Mouse (Mus musculus) Muller cell, postnatal 12 days (primary cell): Measurements from ENCODE around the gene Acvr2a.
"Not testable (repeated sequence)": the region's sequence is repeated elsewhere in the genome, so short reads cannot be mapped to it uniquely, and the experiment has no call there.

Source experiments
- DNase-seq: peaks from one replicate; pipeline ENCODE4 v3.0.0-alpha.2; 2015; ENCODE audit errors: inconsistent ontology term

Acvr2a gene

DNA sequence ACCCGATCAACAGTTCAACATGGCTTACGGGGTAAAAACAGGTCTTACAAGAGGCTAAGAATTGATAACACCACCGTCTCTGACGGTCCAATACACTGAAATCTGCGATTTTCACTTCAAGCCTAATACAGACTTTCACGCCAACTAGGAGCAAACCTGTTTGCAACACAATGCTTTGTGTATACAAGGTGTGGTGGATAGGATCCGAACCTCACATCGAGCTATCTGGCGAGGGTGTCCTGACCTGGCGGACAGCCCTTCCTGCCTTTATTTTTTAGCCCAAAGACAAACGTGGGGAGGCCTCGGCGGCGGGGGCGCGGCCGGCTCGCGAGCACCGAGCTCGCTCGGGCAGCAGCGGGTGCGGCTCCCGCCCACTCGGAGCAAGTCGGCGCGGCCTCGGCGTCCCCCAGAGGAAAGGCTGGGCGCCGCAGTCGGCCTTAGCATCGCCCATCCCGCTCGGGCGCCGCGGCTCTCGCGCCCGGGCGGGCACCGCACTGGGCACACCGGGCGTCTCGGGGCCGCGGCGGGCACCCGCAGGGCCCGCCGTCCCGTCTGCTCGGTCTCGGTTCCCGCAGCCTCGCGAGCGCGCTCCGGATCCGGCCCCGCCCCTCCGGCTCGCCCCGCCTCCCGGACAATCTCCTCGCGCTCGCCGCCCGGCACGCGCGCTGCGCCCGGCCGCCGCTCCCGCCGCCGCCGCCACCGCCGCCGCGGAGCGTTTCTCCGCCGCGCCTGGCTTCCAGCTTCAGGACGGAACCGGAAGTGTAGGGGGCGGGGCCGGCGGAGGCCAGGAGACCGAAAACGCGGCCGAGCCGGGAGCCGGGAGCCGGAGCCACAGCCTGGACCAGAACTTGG lies at the start of gene Acvr2a:
TSS of gene Acvr2a (plus strand) at position 739 of the 852 bp plus-strand sequence.
- DNase-seq = peak; percentile 96

DNA sequence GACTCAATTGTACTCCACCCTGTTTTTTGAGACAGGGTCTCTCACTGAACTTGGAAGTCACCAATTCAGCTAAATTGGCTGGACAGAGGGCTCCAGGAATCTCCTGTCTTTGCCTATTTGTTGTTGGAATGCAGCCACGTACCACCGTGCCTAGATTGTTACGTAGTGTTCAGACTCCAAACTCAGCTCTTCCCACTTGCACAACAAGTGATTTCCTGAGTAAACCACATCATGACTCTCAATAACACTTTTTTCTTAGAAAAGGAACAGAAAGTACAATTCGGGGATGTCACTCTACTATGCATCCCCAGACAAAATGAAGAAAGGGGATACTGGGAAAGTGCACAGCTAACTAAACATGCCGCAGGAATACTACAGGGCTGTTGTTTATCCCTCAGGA lies 47.4 kb upstream of the Acvr2a start:
- DNase-seq = no peak

DNA sequence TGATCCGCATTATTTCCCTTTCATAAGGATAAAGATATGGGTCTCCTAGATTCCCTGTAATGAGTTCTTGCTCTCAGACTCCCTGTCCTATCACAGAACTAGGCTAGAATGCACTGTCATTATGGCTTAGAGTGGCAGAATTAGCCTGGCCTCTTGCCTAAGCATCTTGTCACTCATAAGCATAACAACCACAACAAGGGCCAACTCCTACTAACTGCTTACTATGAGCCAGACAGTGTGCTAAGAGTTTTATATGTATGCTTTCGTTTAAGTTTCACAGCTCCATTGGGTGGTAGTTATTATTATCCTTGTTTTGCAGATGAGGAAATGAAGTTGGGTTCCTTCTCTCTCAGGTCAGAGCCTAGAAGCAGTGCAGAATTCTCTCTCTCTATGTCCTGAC lies 46.1 kb upstream of the Acvr2a start:
- DNase-seq = no peak

DNA sequence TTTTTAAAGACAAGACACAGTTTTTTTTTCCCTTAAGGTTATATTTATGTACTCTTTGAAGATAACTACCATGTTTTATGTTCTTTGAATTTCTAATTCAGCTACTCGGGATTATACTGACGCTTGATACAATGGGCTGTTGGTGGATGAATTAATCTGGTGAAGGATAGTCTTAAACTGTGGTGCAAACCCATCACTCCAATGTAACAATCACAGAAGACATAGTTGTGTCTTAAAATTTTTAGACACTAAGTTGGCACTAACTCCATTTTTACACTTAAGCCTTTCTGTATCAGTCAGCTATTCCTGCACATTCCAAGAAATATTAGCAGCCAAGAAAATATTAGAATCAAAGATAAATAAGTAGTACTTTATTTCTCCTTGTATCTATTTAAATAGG lies 45.7 kb upstream of the Acvr2a start:
- no peak for DNase-seq

DNA sequence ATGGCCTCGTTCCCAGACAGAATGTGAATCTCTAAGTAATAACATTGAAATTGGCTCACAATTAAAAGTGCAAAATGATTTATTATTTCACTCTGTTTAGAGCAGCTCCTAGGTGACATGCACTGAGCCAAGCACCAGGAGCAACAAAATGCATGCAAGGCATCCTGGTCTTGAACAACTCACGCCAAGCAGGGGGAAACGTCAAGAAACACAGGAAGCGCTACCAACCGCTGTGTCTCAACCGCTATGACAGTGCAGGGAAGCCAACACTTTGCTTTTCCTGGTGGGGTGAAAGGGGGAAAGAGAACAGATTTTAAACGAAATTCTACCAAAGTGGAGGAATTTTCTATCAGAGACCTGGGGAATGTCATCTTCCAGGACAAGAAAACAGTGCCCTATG lies 43.8 kb upstream of the Acvr2a start:
- no peak for DNase-seq

DNA sequence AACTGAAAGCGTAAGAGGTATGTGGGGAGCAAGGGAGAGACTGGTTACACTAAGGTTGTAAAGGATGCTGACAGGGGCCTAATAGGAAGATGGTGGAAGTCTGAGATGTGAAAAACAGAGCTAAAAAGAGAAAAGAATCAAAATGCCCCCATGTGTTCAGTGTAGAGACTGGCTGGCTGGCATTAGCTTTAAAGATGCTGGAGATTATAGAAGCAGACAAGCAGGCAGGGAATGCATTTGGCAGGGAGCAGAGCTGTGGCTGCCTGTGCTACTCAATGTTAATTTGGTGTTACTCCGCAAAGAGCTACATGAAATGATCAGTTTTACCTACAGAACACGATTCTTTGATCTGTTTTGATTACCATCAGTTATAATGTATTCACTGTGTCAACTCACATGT lies 43.3 kb upstream of the Acvr2a start:
- DNase-seq = no peak

DNA sequence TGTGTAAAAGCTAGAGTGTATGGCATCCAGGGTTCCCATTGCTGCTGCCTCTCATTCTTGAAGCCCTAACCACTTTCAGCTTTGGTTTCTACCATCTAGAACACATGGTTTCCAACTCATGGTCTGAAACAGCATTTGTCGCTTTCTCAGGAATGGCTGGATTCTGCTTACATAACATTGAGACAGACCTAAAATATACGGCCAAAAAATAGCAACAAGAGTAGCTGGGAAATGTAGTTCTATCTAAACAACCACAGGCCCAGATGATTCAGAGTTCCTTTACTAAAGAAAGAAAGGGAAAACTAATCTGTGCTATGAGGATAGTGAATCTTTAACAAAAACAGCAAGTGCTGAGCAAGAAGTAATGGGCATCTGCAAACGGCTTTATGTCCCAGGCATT lies 38.6 kb upstream of the Acvr2a start:
- no peak for DNase-seq

DNA sequence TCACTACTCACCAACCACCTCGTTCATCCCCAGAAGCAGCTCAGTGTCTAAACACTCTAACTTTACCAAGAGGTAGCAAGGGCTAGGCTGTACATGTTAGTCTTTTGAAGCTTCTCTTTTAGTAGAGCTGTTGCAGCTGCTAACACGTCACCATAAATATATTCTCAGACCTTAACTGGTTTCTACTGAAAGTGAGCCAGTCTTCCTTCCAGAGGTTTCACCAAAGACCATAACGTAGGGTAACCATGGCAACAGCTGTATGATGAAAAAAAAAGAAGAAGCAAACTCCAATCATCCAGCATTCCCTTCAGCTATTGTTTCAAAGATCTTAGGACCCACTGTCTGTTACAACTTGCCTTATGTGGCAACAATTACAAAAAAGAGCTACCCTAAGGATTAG lies 25.0 kb upstream of the Acvr2a start:
- no peak for DNase-seq

DNA sequence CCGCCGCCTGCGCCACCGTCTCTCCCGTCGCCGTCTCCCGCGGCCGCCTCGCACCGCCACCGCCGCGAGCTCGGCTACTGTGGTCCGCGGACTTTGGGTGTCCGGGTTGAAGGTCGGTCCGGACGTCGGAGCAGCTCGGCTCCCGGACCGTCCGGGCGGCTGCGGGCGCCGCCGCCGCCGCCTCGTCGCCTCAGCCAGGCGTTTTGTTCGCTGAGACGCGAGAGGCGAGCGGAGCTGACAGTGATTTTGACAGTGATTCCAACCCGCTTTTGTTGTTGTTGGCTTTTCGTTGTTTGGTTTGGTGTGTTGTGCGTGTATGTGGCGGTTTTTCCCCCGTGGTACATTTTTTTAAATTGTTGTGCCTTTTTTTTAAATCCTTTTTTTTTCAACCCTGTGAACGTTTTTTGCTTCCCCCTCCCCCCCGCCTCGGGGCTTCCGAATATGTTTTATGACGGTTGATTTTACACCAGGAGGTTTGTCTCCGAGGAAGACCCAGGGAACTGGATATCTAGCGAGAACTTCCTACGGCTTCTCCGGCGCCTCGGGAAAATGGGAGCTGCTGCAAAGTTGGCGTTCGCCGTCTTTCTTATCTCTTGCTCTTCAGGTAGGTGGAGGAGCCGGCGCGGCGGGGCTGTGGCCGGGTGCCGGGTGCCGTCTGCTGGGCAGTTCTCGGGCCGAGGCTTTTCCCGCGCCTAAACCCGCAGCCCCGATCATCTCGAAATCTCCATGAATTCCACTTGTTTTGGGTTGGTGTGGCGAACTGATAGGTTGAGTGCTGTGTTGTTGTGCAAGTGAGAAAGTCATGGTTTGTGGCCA lies 522 bp downstream of the Acvr2a start:
- peak; percentile 61 for DNase-seq

DNA sequence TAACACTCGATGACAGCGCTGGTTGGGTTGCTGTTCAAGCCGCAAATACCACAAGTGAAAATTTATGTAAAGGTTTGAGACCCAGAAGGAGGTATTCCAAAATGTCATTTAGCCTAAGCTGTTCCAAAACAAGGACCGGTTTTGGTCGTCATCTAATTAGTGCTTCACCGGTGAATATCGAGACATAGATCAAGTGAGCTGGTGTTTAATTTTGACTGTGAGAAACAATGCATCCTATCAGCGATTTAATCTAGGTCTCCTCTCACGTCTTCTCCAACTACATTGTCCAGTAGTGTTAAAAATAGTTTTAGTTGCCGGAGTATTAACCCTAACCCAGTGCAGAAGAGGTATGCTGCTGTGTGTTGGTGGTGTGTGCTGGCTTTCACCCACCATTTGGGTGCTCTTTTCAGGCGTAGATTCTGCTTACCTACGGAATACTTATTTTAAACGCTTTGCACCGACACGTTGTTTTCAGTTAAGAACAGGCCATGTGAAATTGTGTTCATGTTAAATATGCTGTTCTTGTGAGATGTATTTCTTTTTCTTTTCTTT lies 1.2 kb downstream of the Acvr2a start:
- DNase-seq = no peak

DNA sequence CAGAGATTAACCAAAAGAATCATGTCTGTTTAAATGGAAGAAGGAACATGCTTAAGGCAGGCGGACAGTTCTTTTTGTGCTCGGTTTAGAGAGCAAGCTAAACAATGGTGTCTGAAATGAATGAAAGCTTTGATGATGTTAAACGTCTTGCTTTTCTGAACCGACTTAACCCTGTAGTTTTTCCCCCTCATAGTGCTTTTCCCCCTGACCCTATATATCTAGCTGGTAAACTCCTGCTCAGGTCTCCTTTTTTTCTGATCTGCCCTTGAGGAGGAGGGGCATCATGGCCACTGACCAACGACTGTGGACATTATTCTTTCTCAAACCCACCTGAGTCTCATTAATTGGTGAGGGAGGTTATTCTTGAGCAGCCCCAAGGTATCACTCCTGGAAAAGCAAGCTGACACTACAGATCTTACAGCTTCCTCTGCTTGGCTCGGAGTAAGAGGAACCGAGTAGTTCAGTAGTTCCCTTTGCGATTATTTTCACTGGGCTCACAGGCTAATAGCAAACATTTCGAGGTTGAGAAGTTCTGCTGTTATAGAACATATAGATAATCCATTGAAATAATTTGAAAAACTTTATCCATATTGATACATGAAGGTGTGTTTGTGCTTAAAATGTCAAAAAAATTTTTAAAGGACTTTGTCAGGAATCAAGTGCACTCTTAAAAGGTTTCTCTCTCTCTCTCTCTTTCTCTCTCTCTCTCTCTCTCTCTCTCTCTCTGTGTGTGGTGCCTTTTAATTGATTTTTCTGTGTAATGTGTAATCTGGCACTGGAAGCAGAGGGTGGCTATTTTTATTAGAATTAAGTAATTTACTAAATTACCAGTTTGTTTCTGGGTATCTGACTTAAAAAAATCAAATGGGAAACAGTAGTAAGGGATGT lies 2.5 kb downstream of the Acvr2a start:
- no peak for DNase-seq

DNA sequence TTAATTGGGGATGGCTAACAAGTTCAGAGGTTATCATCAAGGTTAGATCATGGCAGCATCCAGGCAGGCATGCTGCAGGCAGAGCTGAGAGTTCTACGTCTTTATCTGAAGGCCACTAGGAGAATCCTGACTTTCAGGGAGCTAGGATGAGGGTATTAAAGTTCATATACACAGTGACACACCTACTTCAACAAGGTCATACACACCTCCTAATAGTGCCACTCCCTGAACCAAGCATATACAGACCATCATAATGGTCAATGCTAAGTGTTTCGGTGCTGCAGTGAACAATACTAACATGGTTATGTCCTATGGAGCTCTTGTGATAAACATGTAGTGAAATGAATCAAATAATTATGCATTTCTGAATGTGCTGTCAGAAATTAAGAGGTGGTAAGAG lies 12.0 kb downstream of the Acvr2a start:
- no peak for DNase-seq

DNA sequence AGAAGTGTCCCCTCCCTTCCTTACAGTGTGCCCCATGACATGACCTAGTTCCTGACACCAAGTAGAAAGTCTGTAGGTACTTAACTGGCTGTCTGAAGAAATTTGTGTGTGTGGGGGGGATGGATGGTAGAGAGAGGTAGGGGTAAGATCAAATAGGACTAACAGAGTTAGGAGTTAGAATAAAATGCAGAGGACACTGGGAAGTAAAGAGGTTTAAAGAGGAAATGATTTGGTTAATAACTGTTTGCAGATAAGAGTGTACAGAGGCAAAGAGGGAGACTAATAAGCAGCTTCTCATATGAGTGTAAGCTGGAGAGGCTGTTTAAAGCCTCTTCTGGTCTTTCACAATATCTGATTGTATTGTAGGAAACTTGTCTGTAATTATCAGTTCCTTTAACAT lies 12.5 kb downstream of the Acvr2a start:
- no peak for DNase-seq

DNA sequence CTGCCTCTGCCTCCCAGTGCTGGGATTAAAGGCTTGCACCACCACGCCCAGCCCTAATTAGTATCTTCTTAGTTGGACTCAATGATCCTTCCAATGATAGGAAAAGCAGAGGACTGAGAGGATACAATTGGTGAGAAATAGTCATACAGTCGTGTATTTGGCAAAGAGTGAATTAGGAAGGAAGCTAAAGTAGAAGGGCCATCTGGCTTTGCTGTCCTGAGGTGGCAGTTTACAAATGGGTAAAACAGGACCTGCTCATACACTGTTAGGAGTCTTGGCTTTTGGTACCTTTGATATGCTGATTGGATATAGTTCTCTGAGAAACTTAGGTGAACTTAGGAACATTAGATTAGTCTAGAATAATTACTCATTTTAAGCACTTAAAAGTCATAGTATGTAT lies 16.6 kb downstream of the Acvr2a start:
- no peak for DNase-seq

DNA sequence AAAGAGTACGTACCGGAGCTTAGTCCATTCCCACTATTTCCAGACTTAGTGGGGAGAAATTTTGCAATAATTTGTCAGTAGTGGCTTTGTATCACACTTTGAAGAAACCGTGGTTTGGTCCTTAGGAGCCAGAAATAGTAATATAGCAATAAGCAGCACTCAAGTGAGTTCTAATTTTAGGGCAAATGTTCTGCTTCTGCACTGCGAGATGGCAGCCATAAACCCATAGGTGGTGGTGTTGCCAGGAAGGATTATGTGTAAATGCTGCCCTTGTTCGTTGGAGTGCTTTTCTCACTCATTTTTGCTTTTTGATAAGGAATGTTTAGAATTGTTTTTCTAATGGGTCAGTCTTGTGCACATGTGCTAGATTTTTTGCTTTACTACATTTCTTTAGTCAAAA lies 18.4 kb downstream of the Acvr2a start:
- no peak for DNase-seq

DNA sequence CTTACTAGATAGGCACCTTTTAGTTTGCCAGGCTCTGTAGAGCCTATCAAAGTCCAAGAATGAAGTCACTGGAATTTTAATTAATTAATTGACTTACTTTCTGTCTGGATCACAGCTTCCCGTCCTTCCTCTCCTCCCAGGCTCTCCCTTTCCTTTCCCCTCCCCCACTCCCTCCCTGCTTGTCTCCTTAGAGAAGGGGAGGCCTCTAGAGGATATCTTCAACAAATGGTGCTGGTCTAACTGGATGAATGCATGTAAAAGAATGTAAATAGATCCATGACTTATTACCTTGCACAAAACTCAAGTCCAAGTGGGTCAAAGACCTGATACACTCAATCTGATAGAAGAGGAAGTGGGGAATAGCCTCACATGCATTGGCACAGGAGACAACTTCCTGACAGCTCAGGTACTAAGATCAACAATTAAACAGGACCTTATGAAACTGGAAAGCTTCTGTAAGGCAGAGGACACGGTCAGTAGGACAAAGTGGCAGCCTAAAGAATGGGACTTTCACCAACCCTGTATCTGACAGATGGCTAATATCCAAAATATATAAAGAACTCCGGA lies 20.1 kb downstream of the Acvr2a start:
- DNase-seq = peak; percentile 51

DNA sequence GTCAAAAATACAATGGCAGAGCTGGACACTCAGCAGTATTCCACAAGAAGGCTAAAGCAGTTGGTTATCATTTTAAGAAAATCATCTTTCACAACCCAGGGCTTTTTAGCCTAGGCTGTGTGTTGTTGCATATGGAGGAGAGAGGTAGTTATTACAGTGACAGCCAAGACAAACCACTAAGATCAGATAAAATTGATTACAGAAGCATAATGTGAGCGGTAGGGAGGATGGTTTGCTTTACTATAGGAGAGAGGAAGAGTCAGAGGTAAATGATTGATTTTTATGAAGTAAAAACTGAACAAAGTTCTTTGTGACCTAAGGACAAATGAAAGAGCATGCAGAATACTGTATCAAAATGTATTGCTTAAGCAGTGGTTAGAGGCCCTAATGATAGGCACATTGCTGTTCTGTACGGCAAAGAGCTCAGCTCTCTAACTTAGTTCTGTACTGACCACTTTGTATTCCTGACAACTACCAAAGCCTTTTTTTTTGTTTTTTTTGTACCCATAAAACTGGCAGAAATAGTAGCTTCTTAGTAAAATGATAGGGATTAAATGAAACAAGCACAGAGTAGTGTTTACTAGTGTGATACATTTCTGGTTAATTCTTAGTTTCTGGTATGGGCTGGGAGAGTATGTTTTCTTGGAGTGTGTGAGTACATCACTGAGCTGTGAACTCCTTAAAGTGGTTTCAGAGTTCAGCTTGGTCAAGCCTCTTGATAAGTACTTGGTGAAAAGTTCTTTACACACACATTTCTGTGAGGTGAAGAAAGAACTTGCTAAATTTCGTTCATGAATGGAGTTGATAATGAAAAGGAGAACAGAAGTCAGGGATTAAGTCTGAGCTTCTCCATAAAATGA lies 27.9 kb downstream of the Acvr2a start:
- no peak for DNase-seq

DNA sequence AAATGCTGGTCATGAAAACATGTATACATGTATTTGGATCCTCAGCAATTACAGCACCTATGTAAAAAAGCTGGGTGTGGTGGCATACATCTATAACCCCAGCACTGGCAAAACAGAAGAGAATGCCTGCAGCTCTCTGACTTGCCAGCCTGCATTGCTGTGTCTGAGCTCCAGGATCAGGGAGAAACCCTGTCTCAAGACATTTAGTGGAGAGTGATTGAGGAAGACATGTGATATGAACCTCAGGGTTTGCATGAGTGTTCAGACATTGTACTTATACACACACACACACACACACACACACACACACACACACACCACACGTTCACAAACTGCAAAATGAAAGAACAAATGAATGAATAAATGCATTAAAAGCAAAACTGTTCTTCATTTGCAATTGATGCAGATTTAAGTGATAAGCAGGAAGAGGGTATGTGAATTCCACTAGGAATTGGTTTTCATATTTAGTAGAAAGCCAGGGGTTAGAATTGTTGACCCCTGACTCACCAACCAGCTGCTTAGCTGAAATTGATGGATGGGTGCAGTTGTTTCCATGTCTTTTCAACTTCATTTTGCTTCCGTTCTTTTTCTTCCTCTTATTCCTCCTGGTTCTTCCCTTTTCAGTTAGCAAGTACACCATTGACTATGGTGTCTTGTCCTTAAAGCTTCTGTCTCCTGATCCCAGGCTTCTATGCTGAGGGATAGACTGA lies 32.9 kb downstream of the Acvr2a start:
- peak; percentile 22 for DNase-seq

DNA sequence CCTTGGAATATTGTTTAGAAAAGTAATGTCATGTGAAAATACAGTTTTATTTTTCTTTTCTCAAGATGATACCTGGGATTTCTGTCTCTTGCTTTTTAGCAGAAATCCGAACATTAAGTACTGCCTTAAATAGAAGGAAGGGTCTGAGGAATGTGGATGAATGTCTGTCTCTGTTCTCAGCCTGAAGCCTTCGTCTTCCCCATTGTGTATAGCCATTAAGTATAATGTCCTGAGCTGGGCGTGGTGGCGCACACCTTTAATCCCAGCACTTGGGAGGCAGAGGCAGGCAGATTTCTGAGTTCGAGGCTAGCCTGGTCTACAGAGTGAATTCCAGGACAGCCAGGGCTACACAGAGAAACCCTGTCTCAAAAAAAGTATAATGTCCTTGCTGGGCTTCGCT lies 51.7 kb downstream of the Acvr2a start:
- not testable (repeated sequence) for DNase-seq
